Mouse (Mus musculus) limb, embryonic 12.5 days (tissue): ENCODE measurements around the gene Zfp692. TPM values are rescaled to one million over a fixed set of nuclear protein-coding genes. Genes with fewer than 3 reads are reported as not detected.

Experiments
- ATAC-seq: fragments of 200-750 bp; cut with Nextera tagmentation; 2 replicates; pipeline ENCODE4 v1.8.0; 2017; ENCODE audit warnings: low read depth, moderate TSS enrichment; ENCODE audit not compliant: insufficient number of reproducible peaks, insufficient read depth, low FRiP score, low TSS enrichment
- H3K27ac ChIP-seq: fragments of 300-500 bp; sonication (generic); 2 replicates; pipeline ENCODE4 v1.5.1; 2016; ENCODE audit warnings: mild to moderate bottlenecking, moderate library complexity
- H3K27me3 ChIP-seq: fragments of 300-500 bp; sonication (generic); 2 replicates; pipeline ENCODE4 v1.6.1; 2016; ENCODE audit warnings: mild to moderate bottlenecking, moderate library complexity
- H3K36me3 ChIP-seq: fragments of 300-500 bp; sonication (generic); 2 replicates; pipeline ENCODE4 v1.6.1; 2016; ENCODE audit warnings: mild to moderate bottlenecking, moderate library complexity
- H3K4me1 ChIP-seq: fragments of 300-500 bp; sonication (generic); replicated peaks from 2 replicates; pipeline ENCODE4 v1.6.1; 2016
- H3K4me2 ChIP-seq: fragments of 300-500 bp; sonication (generic); 2 replicates; pipeline ENCODE4 v1.6.1; 2016; ENCODE audit warnings: mild to moderate bottlenecking, moderate library complexity
- H3K4me3 ChIP-seq: fragments of 300-500 bp; sonication (generic); replicated peaks from 2 replicates; pipeline ENCODE4 v1.5.1; 2016; ENCODE audit warnings: mild to moderate bottlenecking
- H3K9ac ChIP-seq: fragments of 300-500 bp; sonication (generic); replicated peaks from 2 replicates; pipeline ENCODE4 v1.6.1; 2016; ENCODE audit warnings: mild to moderate bottlenecking, moderate library complexity
- H3K9me3 ChIP-seq: fragments of 300-500 bp; sonication (generic); 2 replicates; pipeline ENCODE4 v1.6.1; 2016; ENCODE audit warnings: mild to moderate bottlenecking, moderate library complexity
- WGBS: fragments of 180-500 bp; shearing (Covaris S2); methylation state at CpG from one replicate; pipeline ENCODE4 v1.1.7; 2016; 5-methylcytosine and 5-hydroxymethylcytosine counted together
- polyA plus RNA-seq: library from polyadenylated mRNA; unstranded; fragments of >200 nt; fragmentation: Nextera tagmentation; extraction: Ambion mirVana; gene quantifications from 2 replicates; pipeline ENCODE4 v1.2.1, GENCODE M21; 2016

The Zfp692 gene
- polyA plus RNA-seq, 1 experiment from 2014 or later = 29.2 TPM

DNA sequence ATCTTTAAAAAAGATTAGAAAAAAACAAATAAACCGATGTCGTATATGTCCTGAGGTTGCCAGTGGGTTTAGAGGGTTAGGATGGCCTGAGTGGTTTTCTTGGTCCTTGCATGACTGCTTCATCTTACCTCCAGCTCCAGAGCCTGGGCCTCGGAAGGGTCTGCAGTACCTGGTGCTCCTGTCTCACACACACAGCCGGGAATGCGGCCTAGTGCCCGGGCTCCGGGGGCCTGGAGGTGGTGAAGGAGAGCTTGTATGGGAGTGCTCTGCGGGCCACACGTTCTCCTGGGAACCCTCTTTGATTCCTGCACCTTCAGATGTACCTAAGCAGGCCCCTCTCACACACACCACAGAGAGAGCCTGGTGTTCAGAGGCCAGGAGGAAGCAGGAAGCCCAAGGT lies 1.8 kb downstream of the Zfp692 start:
- H3K4me2 ChIP-seq = no peak overlapping the region
- H3K4me1 ChIP-seq = peaks cover 14% of the 10 kb centered on the region
- WGBS = 91% methylated on average over 9 of the region's 9 CpGs
- 0 out of 2 replicates have a peak, but pooled peaks cover 14% of the 10 kb centered on the region for H3K36me3 ChIP-seq
- no peak overlapping the region for H3K9ac ChIP-seq
- no peaks in the 10 kb centered on the region for H3K9me3 ChIP-seq
- ATAC-seq = no peak
- no peaks in the 10 kb centered on the region for H3K27me3 ChIP-seq
- H3K27ac ChIP-seq = no peak overlapping the region
- H3K4me3 ChIP-seq = no peak overlapping the region

DNA sequence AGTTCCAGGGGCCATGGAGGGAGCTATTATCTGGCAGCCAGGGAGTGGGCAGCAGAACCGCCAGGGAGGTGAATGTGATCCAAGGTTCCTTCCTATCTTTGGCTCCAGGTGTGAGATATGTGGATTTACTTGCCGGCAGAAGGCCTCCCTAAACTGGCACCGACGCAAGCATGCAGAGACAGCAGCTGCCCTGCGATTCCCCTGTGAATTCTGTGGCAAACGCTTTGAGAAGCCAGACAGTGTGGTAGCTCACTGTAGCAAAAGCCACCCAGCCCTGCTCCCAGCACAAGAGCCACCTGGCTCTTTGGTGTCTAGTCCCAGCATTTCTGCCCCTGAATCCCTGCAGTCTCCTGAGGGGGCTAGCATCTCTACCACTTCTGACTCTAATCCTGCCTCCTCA lies 7.2 kb downstream of the Zfp692 start:
- WGBS = 92% methylated on average over 6 of the region's 6 CpGs
- H3K36me3 ChIP-seq = peaks cover 61% of the 10 kb centered on the region
- no peaks in the 10 kb centered on the region for H3K9me3 ChIP-seq
- H3K9ac ChIP-seq = no peak overlapping the region
- no peak overlapping the region for H3K4me2 ChIP-seq
- ATAC-seq = no peak
- no peaks in the 10 kb centered on the region for H3K4me1 ChIP-seq
- no peak overlapping the region for H3K4me3 ChIP-seq
- H3K27ac ChIP-seq = no peak overlapping the region
- no peaks in the 10 kb centered on the region for H3K27me3 ChIP-seq

GRCm38 (mm10) chr11:58315536-58316168 lies 8.8 kb downstream of the Zfp692 start:
- Histone ChIP-seq H3K27ac (no peak overlapping the region), H3K27me3 (no peaks in the 10 kb centered on the region), H3K4me3 (no peak overlapping the region), H3K4me2 (no peak overlapping the region), H3K9me3 (no peaks in the 10 kb centered on the region), H3K36me3 (peaks cover 70% of the 10 kb centered on the region), H3K4me1 (no peaks in the 10 kb centered on the region), H3K9ac (no peak overlapping the region)
- 91% methylated on average over 5 of the region's 5 CpGs for WGBS
- ATAC-seq = no peak

DNA sequence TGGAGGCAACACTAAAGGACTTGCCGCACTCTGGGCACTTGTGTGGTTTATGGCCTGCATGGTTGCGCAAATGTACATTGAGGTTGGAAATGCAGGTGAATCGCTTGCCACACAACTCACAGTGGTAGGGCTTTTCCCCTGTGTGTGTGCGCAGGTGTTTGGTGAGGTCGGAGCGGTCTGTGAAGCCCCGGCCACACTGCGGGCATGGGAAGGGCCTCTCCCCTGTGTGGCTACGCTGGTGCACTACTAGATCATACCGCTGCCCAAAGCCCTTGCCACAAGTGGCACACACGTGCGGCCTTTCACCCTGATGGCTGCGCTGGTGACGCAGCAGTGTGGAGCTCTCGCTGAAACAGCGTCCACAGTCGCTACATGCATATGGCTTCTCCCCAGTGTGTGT lies 9.5 kb downstream of the Zfp692 start:
- Histone ChIP-seq H3K36me3 (peaks cover 70% of the 10 kb centered on the region), H3K27me3 (no peaks in the 10 kb centered on the region), H3K4me2 (no peak overlapping the region), H3K9ac (no peak overlapping the region), H3K9me3 (no peaks in the 10 kb centered on the region), H3K4me1 (no peaks in the 10 kb centered on the region), H3K4me3 (no peak overlapping the region), H3K27ac (no peak overlapping the region)
- WGBS = 81% methylated on average over 17 of the region's 17 CpGs
- no peak for ATAC-seq

GRCm38 (mm10) chr11:58316768-58317390 lies 10.0 kb downstream of the Zfp692 start:
- Histone ChIP-seq H3K9me3 (no peaks in the 10 kb centered on the region), H3K4me3 (no peak overlapping the region), H3K4me2 (no peak overlapping the region), H3K9ac (no peak overlapping the region), H3K36me3 (peaks cover 70% of the 10 kb centered on the region), H3K27me3 (no peaks in the 10 kb centered on the region), H3K27ac (no peak overlapping the region), H3K4me1 (0 out of 2 replicates have a peak, but pooled peaks cover 4% of the 10 kb centered on the region)
- WGBS = 70% methylated on average over 28 of the region's 28 CpGs
- no peak for ATAC-seq

DNA sequence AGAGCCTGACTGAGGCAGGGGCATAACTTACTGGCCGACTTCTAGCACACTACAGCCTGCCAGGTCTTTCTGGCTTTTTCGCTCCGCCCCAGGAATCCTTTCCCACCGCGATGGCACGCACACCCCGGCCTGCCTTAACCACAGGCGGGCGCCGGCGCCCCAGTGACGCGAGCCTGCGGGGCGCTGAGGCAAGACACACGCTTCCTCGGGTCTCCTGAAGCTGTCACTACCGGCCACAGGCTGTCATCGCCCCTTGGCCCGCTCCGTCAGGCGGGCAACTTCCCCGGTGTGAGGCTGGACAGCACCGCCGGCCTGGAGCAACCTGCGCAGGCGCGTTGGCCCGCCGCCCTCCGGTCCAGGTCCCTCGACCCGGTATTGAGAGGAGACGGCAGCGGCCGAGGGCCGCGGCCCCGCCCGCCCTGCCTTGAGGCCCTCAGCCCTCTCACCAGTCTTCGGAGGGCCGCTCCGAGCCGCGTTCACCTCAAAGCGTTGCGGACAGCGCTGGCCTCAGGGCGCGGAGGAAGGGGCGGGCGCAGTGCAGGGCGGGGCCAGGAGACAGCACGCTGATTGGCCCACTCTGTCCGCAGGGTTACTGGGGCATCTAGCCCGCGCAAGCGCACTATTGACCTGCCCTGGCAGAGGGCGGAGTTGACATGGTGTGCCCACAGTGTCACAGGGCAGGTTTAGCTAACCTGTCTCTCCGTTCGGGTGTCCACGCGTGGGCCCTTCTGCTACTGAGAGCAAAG lies 16.1 kb downstream of the Zfp692 start:
- peak overlapping the region; percentile 83 for H3K4me2 ChIP-seq
- peaks cover 19% of the 10 kb centered on the region for H3K4me1 ChIP-seq
- peak overlapping the region; percentile 96 for H3K27ac ChIP-seq
- H3K9ac ChIP-seq = peak overlapping the region; percentile 85
- peak overlapping the region; percentile 79 for H3K4me3 ChIP-seq
- peaks cover 34% of the 10 kb centered on the region for H3K36me3 ChIP-seq
- ATAC-seq = peak; percentile 98
- 0 out of 2 replicates have a peak, but pooled peaks cover 6% of the 10 kb centered on the region for H3K9me3 ChIP-seq
- WGBS = under 1% methylated on average over 63 of the region's 63 CpGs
- no peaks in the 10 kb centered on the region for H3K27me3 ChIP-seq

DNA sequence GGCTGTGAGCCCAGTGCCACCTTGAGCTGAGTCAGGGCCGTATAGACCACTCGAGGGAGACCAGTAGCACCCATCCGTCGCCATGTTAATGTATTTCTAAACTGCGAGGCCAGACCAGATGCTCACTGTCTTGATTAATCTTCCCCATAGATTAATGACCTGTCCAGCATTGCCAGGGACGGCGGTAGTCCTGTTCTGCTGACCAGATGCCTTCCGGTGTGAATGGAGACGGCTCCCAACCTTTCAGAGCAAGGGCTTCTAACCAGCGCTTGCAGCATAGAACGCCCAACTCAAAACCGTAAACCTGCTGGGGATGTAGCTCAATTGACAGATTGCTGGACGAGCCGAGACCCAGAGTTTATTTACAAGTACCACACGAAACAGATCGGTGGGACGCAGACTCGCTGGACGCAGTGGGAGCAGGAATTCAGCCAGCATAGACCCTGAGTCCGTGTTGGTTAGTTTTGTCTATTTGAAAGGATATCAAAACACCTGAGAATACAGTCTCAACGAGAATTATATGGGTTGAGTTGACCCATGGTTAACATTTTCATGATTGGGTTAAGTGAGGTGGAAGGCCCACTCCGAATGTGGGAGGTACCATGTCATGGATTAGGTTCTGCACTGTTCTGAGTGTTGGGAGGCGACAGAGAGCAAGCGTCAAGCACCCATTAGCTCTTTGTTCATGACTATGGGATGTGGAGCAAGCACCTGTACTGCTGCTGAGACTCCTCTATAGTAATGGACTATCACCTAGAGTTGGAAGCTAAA lies 16.9 kb downstream of the Zfp692 start:
- no peak for ATAC-seq
- peak overlapping the region; percentile 96 for H3K27ac ChIP-seq

DNA sequence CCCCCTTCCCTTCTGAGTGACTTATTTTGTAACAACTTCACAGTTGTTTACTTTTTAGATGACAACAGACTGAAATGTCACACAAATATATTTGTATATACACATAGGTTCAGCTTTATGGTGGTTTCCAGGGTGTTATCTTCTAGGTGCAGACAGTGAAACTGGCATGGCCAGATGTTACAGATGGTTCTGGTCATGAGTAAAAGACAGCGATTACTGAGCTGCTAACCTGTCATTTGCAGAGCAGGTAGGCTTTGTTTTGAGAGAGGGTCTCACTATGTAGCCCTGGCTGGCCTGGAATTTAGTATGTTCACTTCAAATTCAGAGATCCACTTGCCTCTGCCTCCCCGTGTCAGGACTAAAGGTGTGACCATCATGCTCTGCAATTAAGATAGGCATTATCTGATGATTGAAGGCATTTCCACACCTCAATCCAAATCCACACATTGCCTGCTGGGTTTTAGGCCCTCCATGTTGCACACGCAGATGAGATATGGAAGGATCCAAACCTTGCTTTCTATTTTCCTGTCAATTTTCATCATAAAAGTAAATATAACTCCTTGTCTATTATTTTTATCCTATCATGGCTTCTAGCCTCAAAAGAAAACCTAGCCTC lies 17.9 kb downstream of the Zfp692 start:
- Histone ChIP-seq H3K27me3 (no peaks in the 10 kb centered on the region), H3K4me3 (no peak overlapping the region), H3K4me1 (peaks cover 31% of the 10 kb centered on the region), H3K4me2 (no peak overlapping the region), H3K9me3 (0 out of 2 replicates have a peak, but pooled peaks cover 6% of the 10 kb centered on the region), H3K9ac (no peak overlapping the region), H3K27ac (no peak overlapping the region), H3K36me3 (peaks cover 19% of the 10 kb centered on the region)
- ATAC-seq = no peak
- 88% methylated on average over 3 of the region's 3 CpGs for WGBS

More for the DNA sequence above, 16.9 kb downstream of the Zfp692 start:
- Histone ChIP-seq H3K4me3 (peak overlapping the region; percentile 79), H3K4me2 (peak overlapping the region; percentile 83), H3K27me3 (no peaks in the 10 kb centered on the region), H3K9ac (peak overlapping the region; percentile 85), H3K4me1 (peaks cover 23% of the 10 kb centered on the region), H3K9me3 (0 out of 2 replicates have a peak, but pooled peaks cover 6% of the 10 kb centered on the region), H3K36me3 (peaks cover 29% of the 10 kb centered on the region)
- 10% methylated on average over 24 of the region's 24 CpGs for WGBS

- H3K36me3 ChIP-seq = peaks cover 17% of the 10 kb centered on the region
- no peak overlapping the region for H3K27ac ChIP-seq
- WGBS = 95% methylated on average over 3 of the region's 3 CpGs
- peaks cover 36% of the 10 kb centered on the region for H3K4me1 ChIP-seq
- H3K4me3 ChIP-seq = no peak overlapping the region
- ATAC-seq = no peak
- H3K9me3 ChIP-seq = 0 out of 2 replicates have a peak, but pooled peaks cover 6% of the 10 kb centered on the region
- H3K27me3 ChIP-seq = no peaks in the 10 kb centered on the region
- no peak overlapping the region for H3K9ac ChIP-seq
- no peak overlapping the region for H3K4me2 ChIP-seq
Observed at GRCm38 (mm10) chr11:58326781-58327180, 19.9 kb downstream of the Zfp692 start.

GRCm38 (mm10) chr11:58329906-58330275 lies 23.0 kb downstream of the Zfp692 start:
- Histone ChIP-seq H3K27ac (peak overlapping the region; percentile 79), H3K4me1 (peaks cover 32% of the 10 kb centered on the region), H3K9me3 (0 out of 2 replicates have a peak, but pooled peaks cover 6% of the 10 kb centered on the region), H3K9ac (peak overlapping the region; percentile 83), H3K36me3 (peaks cover 41% of the 10 kb centered on the region), H3K4me2 (peak overlapping the region; percentile 92), H3K4me3 (peak overlapping the region; percentile 84), H3K27me3 (no peaks in the 10 kb centered on the region)
- WGBS = 0% methylated on average over 21 of the region's 21 CpGs
- ATAC-seq = 0 out of 2 replicates have a peak, but pooled peaks have one; percentile 18
